Mouse (Mus musculus) cerebellum, adult 9-10 months (tissue): Measurements from ENCODE around the gene Hdac4.
A peak's percentile ranks its signal among the peaks of the same experiment; 100 is the strongest.

Experiments used
- DNase-seq: peaks from one replicate; pipeline ENCODE4 v3.0.0; 2022

The Hdac4 gene

DNA sequence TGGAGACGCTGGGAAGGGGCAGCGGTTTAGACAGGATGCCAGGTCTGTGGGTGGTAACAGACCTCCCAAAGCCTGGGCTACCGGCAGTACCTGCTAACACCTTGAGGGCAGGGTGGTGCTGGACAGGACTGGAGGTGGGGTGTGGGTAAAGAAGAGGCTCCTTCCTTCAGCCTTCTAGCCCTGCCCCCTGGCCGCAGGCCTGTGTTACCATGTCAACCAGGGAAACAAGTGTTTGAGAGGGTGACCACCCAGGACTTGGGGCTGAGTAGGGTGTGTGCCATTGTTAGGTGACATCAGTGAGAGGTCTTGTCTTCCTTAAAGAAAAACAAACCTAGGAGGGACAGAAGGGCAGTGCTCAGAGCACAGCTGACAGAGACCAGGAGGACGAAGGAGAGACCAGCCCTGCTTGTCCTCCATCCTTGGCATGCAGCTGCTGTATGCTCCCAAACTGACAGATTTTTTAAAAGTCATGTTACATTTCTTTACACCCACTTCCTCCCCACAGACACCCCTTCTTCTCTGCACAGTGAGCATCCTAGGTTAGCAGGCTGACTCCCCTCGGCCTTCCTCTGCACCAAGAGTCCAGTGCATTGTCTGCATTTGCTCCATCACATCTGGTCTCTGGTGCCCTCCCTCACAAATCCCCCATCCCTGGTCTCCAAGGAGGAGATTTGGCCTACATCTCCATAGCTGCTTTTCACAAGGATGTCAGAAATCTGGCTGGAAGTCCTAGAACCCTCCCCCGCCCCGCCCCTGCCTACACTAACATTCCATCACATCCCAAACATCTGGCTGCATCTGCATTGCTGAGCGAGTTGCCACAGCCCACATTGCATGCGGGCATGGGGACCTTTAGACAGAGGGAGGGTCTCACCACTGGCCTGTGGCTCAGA lies 283.0 kb downstream of the Hdac4 start:
- DNase-seq, result no peak

DNA sequence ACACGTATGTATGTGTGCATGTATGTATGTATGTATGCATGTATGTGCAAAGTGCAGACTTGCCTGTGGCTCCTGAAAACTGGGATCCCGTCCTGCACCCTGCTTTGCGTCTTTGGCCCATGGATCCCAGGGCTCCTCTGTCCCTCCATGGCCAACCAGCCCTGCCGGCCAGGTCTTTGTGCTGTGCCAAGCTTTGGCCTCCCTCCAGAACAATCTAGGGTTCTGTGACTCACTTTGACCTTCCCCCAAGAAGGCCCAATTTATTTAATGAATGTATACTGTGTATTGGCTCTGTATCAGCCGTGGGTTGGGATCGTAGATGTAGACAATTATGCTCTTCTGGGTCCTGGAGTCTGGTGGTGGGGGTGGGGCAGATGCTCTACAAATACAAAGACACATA lies 290.2 kb downstream of the Hdac4 start:
- DNase-seq, result peak; percentile 20

DNA sequence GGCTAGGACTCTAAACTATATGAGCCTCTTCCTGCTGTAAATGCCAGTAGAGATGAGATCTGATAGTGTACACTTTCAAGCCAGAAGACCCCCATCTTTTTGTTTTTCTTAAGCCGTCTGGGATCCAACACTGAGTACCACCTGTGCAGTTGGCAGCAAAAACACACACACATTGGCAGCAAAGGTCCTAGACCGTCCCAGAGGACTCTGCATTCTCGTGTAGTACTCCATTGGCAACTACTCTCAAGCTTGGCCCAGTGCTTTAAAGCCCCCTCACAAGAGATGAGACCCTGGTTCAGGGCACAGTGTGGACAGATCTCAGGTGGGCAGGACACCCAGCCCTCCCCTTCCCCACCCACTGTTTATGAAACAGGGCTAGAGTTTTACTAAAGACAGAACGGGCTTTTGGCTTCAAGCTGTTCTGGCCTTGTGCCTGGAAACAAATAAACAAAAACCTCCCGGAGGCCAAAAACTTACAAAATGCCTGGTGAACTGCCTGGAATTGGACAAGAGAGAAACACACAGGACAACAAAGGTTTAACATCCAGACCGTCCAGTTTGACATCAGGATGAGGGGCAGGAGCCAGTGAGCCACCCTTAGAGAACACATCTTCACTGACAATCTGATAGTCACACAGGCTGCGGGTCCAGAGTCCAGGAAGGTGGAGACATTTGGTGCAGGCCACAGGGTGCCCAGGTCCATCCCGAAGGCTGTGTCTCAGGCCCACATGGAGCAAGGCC lies 292.1 kb downstream of the Hdac4 start:
- DNase-seq, result peak; percentile 75

DNA sequence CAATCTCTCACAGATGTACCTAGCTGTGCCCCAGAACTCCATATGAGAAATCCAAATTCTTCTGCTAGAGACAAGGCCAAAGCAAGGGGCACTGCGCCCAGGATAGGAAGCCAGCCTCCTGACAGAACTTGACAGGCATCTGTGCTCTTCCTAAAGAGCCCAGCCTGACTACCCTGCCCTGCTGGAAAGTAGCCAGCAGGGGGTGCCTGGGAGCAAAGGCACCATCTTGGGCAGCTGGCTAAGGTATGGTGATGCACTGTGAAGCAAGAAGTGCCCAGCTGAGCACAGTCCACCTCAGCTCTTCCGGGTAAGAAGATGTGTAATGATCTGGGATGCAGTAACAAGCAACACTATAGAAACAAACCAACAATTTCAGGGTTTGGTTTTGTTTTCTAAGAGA lies 298.4 kb downstream of the Hdac4 start:
- DNase-seq, result no peak

DNA sequence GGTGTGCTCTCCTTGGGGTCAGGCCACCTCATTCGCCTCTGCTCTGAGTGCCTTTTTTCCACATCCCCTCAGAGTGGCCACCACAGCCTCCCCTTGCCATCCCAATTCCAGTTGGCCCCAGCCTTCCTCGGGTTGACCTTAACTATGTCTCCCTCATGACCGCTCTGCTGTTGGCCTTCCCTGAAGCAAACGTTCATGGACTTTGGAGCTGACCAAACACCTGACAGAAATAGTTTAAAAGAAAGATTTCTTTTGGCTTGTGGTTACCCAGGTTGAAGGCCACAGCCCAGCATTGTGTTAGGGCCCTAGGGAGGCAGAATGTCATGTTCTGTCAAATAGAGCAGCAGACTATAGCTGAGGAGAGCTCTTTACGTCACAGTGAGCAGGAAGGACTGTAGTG lies 301.2 kb downstream of the Hdac4 start:
- no peak for DNase-seq

DNA sequence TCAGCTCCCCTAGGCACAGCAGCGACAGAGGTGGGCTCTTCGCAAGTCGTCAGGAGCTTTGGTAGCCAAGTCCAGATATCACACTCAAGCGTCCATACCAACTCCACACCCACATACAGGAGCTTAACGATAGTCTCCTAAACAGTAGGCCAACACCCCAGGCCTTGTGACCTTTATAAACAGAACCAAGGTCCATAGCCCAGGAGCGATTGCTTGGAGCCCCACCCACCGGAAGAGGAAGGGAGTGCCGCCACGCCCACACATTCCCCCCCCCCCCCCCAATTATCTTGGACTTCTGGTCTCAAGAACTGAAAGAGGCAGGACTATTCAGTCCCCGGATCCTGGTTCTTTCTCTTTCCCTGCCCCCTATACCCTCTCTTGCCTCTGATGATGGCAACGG lies 301.9 kb downstream of the Hdac4 start:
- DNase-seq, result no peak

DNA sequence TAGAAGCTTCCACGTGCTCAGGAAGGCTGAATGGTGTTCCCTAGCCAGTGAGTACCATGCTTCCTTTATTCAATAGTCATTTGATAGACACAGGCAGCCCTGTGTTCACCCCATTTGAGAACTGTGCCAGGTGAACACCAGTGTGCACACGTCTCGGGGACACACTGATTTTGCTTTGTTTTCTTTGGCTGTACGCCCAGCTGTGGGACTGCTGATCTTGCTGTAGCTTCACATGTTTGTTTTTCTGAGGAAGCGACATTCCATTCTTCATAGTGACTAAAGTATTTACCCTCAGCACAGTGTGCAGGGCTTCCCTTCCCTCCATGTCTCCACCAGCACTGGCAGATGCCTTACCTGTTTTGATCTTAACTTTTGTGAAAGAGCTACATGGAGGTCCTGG lies 312.4 kb downstream of the Hdac4 start:
- no peak for DNase-seq

DNA sequence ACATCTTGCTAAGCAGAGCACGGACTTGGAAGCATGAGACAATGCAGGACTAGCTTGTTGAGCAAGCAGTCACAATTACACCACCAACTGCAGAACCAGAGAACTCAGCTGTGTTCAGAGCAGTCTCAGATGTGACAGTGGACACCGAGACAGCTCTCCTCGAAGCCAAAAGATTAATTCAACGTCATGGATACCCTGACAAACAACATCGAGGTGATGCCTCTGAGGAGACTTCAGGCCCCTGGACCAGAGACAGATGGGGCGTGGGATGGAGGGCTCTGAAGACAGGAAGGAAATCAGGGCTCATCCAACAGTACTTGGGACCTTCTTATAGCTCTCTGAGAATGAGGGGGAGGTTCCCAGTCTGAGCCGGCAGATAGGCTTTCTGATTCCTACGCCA lies 314.6 kb downstream of the Hdac4 start:
- DNase-seq, result no peak

DNA sequence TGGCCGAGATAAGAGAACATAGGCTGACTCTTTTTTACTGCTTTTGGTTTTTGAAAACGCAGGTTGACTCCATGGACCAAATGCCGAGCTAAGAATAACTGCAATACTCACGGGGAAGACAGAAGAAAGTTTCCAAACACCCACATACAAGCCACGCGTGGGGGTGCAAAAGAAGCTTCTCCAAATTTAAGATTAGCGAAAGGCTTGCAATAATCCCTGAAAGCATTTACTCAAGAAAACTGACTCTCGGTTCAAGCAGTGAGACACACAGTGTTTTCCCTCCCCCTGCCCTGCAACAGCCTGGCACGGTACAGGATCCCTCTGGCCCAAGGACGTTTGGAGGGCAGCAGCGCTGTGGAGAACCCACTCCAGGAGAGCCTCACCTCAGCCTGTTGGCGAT lies 315.3 kb downstream of the Hdac4 start:
- no peak for DNase-seq
